Mouse (Mus musculus) MN1 (cell line): ENCODE data around the gene Lpar5.

Experiments used
- DNase-seq: peaks from one replicate; pipeline ENCODE4 v3.0.0-alpha.2; 2016; ENCODE audit warnings: low spot score

Lpar5 gene

DNA sequence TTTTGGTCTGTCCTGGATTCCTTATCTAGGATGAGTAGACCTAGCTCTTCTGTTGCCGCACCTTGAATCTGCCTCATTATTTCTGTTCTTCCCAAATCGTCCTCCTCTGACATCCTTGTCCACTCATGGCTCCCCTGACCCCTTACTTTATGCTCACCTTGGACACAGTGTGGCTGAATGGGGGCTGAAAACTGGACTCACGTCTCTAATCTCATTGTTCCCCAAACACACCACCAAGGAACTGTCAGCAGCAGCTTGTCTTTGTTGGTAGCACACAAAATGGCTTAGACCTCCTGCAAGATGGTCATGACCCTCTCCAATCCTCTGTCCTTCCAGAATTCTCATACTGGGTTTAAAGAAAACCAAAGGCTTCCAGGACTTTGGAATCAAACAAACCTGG lies 20.2 kb downstream of the Lpar5 start:
- no peak for DNase-seq

DNA sequence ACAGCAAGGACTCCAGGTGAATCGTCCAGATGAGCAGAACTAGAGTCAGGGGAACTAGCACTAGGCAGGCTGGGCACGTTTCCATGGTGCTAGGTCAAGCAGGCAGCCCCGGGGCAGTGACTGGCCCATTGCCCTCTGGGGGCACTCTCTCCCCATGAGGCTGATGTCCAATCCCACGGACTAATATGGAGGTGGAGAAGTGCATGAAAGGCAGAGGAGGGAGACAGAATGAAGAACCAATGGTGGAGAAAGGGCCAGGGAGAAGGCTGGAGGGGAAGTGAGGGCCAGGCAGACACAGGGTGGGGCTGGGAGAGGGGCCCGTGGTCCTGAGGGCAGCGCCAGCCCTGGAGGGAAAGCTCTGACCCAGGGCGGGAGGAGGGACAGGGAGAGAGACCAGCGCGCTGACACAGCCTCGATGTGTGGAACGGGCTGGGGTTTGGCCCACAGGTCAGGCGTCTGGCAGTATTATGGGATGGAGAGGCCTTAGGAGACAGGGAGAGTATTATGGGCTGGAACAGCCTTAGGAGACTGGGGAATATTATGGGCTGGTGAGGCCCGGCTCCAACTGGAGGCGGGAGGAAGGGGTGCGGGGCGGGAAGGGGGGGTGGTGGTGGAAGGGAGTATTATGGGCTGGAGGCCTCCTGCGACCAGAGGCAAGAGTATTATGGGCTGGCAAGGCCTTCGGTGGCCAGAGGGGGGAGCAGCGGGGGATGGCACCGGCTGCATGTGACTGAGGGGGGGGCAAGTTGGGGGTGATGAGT lies 21.0 kb downstream of the Lpar5 start:
- DNase-seq: peak; percentile 95

DNA sequence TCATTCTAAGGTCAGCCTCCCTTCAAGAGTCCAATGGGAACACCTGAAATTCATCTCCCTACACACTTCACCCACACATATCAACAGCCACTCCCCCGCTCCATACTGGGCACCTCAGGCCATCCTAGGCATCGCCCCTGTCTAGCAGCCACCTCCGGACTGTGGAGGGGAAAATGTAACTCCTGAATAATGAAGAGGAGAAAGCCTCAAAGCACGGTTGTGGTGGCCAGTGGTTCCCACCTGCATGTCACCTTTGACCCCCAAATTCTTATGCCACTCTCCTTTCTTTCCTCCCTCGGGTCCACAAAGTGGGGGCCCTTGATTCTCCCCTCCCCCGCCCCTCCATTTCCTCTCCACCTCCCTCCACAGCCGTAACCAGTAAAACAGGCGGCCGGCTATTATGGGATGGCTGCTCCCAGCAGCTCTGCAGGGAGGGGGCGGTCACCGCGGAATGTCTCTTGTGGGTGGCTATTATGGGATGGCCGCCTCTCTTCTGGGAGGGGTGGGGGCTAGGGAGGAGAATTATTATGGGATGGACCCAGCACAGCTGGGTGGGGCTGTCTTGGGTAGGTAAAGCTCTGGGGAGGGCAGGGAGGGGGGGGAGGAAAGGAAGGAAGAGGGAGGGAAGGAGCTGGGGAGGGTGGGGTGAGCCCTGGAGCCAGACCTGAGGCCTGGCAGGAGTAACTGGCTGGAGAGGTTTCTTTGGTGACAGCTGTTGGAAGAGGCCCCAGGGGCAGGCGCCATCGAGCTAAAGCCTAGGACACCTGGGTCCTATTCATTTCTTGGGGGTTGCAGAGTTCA lies 22.0 kb downstream of the Lpar5 start:
- DNase-seq: peak; percentile 89

DNA sequence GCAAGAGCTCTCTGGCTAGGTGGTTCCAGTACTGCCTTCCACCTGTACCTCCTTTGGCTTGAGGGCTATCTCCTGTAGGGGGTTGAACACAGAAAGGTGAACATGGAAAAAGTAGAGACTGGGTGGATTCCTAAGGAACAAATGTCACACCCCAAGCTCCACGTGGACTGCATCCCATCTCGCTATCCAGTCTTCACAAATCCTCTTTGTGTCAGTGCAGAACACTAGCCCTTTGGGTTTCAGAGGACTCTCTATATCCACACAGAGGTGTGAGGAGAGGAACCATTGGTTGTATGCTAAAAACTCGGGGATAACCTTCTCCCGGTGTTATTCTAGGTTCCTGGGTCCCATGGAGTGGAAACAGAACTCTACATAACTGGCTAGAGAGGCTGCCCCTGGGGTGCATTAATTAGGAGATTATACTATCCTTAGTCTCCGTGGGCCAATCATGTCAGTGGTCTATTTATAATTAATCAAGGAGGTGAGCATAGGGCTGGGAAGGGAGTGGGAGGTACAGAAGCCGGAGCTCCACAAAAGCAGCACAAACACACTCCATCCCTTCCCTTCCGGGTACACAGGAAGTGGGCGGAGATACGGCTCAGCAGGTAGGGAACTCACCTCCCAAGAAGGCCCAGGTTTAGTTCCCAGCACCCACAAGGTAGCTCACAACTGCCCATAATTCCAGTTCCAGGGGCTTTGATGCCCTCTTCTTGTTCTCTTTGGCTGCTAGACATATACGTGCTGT lies 22.8 kb downstream of the Lpar5 start:
- DNase-seq: peak; percentile 34

DNA sequence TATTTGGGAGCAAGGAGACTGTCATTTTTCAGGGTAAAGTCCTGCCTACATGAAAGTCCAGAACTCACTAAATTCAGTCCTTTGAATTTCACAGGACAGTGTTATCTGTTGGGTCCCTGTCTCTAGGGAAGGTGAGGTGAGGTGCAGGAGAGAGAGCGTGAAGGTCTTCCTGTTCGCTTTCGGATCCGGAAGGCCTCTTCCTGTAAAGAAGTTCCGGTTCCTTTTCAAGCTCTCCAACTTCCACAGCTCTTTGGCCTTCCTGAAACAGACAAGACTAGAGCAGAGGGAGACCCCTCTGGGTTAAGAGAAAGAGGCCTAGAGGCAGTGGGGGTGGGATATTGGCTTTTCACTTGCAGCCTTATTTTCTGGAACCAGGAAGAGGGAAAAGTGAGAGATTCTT lies 24.7 kb downstream of the Lpar5 start:
- DNase-seq: no peak

DNA sequence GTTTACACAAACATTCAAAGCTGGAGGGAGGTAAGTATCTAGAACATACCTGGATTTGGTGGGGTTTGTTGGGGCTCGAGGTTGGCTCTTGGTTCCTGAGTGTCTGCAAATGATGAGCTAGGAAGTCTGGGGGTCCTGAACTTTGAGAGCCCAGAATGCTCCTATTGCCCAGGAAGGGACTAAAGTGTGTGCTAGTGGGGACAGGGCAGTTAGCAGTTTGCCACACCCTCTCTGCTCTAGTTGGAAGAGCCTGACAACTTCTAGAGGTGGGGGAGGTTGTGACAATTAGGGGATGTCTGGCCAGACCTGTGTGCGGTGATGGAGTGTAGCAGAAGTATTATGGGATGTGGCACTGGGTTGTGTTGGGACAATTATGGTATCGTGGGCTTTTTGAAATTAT lies 27.1 kb downstream of the Lpar5 start:
- no peak for DNase-seq

DNA sequence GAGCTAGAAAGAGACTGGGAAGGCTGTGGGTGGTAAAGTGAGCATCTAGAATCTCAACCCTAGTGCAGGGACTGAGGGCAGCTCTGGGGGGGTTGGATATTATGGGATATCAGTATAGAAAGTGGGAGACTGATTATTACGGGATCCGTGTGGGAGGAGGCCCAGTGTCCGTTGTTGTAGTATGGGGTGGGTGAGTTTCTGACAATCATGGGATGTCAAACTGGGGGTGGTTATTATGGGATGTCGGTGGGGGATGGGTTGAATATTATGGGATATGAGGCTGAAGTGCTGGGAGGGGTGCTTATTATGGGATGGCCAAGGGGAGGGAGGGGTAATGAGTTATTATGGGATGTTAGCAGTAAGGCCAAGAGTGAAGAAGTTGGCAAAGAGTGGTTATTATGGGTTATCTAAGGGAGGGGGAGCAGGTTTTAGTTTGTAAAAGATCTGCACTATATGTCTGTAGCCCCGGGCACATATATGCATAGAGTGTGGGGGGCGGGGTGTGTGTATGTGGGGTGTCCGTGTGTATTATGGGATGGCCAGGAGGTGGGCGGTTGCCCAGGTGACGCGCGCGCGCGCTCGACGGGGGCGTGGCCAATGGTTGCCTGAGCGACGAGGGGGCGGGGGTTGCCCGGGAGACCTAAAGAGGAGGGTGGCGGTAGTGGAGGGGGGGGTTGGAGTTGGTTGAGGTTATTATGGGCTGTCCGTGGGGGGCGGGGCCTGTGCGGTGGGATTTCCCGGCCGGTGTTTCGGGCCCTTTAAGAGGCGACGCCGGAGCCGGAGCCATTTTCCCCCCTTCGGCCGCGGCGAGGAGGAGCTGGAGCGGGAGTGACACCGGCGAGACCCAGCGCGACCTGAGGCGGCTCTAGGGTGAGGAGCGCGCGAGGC lies 27.9 kb downstream of the Lpar5 start, which contains the start of gene Chd4:
Chd4 (plus strand) TSS at position 591 of the 888 bp plus-strand sequence.
- peak; percentile 74 for DNase-seq

DNA sequence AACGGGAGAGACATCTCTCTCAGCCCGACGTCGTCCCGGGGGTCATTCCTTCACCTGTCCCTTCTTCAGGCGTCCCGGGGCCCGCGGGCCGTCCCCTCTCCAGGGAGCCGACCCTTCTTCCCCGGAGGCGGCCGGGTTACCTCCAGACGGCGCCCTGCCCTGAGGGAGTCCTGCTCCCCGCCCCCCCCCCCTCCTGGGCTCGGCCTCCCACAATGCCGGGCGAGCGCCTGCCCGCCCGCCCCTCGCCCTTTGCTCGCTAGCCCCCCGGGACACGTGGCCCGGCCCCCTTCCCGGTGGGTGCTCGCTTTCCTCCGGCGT lies 28.5 kb downstream of the Lpar5 start:
- no peak for DNase-seq

DNA sequence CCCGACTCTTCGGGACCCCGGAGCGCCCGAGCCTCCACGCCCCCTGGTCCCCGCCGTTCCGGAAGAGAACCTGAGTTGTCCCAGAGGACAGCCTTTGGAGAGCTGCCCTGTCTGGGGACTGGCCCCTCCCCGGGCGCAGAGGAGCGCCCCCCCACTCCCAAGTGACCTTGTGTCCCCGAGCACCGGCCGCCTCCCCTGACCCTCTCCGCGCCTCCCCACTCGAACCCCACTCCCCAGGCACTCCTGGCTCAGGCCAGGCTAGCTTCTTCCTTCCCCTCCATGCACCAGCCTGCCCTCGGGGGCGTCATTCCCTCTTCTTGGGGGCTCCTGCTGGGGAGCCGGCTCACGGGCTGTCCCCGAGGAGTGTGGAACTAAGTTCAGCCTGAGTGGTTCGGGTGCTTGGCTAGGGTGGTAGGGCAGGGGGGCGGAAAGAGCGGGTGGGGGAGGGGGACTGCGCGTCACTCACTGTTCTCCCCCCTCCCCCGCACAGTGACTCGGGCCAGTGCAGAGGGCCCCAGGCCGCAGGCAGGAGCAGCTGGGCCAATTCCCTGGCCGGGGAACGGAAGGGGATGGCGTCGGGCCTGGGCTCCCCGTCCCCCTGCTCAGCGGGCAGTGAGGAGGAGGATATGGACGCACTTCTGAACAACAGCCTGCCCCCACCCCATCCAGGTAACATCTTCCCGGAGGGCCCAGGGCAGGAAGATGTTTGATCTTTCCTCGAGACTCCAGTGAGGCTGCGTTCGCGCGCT lies 29.1 kb downstream of the Lpar5 start:
- peak; percentile 49 for DNase-seq

DNA sequence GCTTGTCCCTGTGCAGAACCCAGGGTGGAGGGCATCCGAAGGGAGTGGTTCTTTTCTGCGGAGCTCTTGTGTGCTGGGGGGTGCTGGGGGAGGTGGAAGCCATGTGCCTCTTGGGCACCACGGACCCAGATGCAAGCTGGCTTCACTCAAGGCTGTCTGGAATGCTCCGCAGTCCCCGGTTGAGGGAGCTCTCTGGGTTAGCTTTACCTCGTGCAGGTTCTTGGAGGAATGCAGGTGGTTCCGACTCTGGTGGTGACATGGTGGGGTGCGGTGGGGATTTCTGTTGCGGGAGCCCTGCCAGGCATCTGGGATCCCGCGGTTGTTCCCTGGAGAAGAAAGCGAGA lies 29.6 kb downstream of the Lpar5 start:
- peak; percentile 23 for DNase-seq

DNA sequence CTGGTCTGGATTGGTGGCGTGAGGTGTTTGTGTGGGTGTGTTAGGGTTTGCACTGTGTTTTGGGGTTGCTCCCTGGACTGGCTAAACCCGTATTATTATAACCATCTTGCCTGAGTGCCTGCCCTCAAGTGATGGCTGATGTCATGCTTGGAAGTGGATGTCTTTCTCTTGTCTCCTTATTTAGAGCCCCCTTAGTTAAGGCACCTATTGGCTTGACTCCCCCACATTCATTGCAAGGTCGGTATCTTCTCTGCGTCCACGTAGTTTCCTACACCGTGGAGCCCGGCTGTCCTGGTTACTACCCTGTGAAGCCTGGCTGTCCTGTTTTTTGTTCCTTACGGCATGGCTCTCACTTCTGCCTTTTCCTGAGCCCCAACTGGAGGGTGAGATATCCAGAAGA lies 30.2 kb downstream of the Lpar5 start:
- DNase-seq: no peak

DNA sequence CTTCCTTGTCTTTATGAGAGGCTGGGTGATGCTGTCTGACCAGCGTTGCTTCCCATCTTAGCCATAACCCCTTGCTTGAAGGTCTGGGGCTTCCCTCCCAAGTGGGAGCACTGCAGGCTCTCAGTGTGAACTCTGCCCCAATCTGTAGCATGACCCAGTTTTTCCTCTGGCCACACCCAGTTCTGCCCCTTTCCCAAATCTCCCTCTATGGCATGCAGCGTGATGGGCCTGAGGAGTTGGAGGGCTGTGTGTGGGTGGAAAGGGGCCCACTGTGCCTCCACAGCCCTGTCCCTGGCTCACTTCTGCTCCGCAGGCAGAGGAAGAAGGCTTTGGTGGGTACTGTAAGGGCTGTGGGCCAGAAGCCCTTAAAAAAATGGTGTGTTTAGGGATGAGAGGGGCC lies 30.8 kb downstream of the Lpar5 start:
- no peak for DNase-seq

DNA sequence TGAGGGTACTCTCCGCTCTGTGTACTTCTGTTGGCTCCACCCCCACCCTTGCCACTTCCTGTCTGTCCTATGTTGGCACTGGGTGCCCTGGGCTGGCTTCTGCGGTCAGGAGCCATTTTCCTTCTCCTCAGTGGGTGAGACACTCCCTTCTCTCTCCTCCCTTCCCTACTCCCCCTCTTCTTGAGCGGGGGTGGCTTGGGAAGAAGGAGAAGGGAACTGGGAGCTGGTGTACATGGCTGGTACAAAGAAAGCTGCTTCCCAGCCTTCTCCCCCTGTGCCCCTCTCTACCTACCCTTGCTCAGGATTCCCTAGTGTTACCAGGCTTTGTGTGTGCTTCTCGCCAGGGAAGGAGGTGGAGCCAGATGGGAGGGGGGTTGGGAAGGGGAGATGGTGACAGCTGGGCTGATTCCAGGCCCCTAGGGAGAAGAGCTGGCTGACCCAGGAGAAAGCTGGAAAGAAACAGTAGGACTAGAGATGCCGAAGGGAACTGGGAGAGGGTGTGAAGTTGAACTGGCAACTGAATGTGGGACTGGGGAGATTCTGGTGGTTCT lies 31.8 kb downstream of the Lpar5 start:
- DNase-seq: peak; percentile 64

DNA sequence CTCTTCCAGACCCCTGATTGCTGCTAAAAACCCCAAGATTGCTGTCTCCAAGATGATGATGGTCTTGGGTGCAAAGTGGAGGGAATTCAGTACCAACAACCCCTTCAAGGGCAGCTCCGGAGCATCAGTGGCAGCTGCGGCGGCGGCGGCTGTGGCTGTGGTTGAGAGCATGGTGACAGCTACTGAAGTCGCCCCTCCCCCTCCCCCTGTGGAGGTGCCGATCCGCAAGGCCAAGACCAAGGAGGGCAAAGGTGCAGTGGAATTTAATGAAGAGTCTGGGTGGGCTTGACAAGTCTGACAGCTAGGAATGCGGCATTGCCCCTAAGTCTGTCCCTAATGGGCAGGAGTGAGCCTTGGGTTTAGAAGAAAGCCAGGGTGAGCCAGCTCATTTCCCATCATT lies 33.7 kb downstream of the Lpar5 start:
- no peak for DNase-seq

DNA sequence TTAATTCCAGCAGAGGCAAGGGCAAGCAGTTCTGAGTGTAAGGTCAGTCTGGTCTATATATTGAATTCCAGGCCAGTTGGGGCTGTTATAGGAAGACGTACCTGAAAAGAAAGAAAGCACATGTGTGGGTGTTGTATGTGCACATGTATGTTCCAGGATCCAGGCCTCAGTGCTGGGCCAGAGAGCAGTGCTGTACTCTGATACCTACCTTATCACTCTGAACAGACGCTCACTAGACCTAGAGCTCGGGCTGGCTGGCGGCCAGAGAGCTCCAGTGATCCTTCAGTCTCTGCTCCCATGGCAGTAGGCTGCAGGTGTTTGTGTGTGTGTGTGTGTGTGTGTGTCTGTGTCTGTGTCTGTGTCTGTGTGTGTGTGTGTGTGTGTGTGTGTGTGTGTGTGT lies 36.5 kb downstream of the Lpar5 start:
- peak; percentile 45 for DNase-seq

DNA sequence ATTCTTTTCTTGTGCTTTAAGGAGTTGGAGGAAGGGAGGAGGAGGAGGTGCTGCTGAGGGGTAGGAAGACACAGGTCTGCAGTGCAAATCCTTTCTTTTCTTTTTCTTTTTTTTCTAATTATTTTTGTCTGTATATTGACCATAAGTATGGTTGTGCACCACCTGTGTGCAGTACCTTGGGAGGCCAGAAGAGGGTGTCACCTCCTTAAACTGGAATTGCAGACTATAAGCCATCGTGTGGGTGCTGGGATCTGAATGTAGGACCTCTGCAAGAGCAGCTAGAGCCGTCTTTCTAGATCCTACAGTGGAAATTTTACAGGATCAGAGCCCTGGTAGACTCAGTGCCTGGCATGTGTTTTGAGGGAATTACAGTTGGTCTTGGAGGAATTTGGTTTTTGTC lies 40.0 kb downstream of the Lpar5 start:
- DNase-seq: no peak

DNA sequence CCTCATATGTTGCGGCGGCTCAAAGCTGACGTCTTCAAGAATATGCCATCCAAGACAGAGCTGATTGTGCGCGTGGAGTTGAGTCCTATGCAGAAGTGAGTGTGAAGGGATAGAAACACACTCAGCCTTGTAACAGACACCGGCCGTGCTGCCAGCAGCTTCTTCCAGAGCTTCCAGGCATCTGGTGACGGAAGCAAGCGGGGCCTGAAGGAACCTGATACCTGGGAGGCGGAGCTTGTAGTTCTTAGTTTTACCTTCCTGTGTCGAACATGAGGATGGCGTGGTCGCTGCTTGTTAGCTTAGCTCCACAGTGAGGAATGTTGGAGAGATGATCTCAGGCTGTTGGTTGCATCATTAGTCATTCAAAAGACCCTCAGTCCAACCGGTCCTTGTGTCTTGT lies 41.7 kb downstream of the Lpar5 start:
- DNase-seq: no peak

DNA sequence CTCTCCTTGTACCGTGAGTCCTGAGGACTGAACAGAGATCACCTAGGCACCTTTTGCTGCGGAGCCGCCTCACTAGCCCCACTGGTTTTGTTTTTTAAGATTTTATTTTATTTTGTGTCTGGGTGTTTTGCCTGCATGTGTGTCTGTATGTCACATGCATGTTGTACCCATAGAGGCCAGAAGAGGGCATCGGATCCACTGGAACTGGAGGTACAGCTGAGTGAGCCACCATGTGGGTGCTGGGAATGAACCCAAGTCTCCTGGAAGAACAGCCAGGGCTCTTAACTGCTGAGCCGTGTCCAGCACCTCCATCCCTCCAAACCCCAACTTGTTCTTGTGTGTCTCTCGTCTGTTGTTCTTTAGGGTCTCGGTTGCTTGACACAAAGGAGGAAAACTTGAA lies 43.2 kb downstream of the Lpar5 start:
- no peak for DNase-seq

DNA sequence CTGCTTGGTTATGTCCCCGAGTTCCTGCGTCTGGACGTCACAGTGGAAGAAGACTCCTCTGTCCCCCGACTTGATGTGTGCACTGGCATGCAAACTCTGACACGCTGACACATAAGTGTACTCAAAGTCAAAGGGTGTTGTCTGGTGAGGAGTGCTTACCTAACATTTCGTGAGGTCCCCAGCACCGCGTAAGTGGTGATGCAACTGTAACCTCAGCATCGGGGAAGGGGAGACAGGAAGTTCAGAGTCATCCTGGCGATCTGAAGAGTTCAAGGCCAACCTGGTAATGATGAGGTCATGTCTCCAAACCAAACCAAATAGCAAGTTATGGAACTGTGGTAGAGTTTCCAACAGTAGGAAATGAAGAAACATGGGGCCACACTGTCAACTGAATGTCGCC lies 44.8 kb downstream of the Lpar5 start:
- no peak for DNase-seq

DNA sequence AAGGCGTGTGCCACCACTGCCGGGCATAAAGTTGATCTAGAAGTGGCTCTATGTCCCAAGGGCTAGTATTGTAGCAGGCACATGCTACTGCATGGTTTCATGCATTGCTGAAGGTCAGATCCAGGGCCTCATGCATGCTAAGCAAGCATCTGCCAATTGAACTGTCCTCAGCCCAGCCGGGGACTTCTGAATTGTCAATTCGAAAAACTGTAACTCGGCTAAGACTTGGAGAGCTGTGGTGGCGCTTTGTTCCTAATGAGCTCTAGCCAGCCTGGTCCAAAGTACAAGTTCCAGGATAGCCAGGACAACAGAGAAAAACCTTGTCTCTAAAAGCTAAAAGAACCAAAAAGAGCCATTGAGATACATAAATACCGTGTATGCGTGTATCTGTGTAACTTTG lies 51.7 kb downstream of the Lpar5 start:
- DNase-seq: no peak

DNA sequence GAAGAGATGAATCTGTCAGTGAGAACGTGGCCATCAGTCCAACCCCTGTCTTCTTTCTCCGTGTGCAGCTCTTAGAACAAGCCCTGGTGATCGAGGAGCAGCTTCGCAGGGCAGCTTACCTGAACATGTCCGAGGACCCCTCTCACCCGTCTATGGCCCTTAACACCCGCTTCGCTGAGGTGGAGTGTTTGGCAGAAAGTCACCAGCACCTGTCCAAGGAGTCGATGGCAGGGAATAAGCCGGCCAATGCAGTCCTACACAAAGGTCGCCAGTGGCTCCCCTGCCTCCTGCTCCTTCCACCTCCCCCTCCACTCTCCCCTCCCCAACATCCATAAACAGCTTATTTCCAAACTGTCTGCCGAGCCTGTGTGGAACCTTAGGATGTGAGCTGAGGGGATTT lies 61.0 kb downstream of the Lpar5 start:
- no peak for DNase-seq
